8 mouse cellular contexts compared by ENCODE assay signal in the genomic region with DNA sequence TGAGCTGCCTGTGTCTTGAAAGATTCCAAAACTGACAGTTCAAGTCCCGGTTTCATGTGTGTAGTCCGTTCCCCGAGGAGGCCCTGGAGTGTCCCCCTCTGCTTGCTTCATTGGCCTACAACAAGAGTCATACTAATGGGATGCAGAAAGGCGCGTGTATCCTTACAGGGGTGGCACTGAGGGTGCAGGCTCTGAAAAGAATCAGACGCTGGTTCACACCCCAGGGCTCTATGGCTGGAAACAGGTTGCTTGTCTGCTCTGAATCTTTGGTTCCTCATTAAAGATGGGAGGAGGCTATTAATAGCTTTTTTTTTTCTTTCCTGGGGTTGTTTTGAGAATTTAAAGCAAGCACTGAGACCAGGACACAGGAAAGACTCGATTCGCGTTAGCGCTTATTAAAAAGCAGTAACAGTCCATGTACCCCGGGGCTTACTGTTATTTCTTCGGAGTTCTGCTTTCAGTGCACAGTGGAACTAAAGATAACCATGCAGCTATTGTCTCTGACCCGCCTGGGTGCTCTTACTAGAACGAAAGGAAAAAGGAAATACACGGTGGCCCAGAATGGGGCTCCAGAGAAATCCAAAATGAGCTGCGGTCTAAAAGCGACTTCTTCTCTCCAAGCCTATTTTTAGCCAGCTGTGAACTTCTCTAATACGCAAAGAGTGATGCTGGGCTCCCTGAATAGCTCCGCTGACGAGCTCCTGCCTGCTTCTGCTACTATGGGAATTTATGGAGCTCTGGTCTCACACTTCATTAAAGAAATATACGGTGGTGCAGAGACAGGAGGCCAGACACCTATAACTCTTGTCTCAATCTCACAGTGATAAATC. TPM values are rescaled to one million over a fixed set of nuclear protein-coding genes. Genes with fewer than 3 reads are reported as not detected.
DNase-seq lines count a peak whose midpoint lies in the region; ATAC-seq and TF ChIP-seq lines count a peak whose summit lies in the region.

No protein-coding gene starts in this region.

- no peaks in the 10 kb centered on the region for H3K9me3 ChIP-seq in liver, embryonic 12.5 days (replicated peaks)
- no peaks in the 10 kb centered on the region for H3K9me3 ChIP-seq in embryonic facial prominence, embryonic 15.5 days (replicated peaks)
- no peaks in the 10 kb centered on the region for H3K9me3 ChIP-seq in heart, embryonic 13.5 days
- H3K9me3 ChIP-seq in neural tube, embryonic 14.5 days (ENCODE audit: control insufficient read depth, low read length): no peaks in the 10 kb centered on the region

- H3K4me1 ChIP-seq in liver, embryonic 12.5 days: no peaks in the 10 kb centered on the region
- H3K4me1 ChIP-seq in embryonic facial prominence, embryonic 15.5 days: no peaks in the 10 kb centered on the region; the same call in 1 of the 2 replicates
- peaks cover 27% of the 10 kb centered on the region for H3K4me1 ChIP-seq in heart, embryonic 13.5 days
- H3K4me1 ChIP-seq in neural tube, embryonic 14.5 days (ENCODE audit: control insufficient read depth, insufficient read depth, low read length): no peaks in the 10 kb centered on the region; the same call in 1 of the 2 replicates
- peaks cover 8% of the 10 kb centered on the region for H3K4me1 ChIP-seq in thymus, adult 2 months (replicated peaks; ENCODE audit: control insufficient read depth, insufficient read depth, low read length)

- no peak for TF ChIP-seq CTCF in thymus, adult 2 months (IDR thresholded peaks at IDR 0.05; ENCODE audit: borderline replicate concordance, control insufficient read depth, extremely low read depth, insufficient read depth, low read length, poor library complexity)

- no peak overlapping the region for H3K27ac ChIP-seq in liver, embryonic 12.5 days
- H3K27ac ChIP-seq in embryonic facial prominence, embryonic 15.5 days (replicated peaks): no peak overlapping the region
- peak overlapping the region; percentile 88 for H3K27ac ChIP-seq in heart, embryonic 13.5 days (replicated peaks)
- no peak overlapping the region for H3K27ac ChIP-seq in neural tube, embryonic 14.5 days (ENCODE audit: low read depth, low read length)
- no peak overlapping the region for H3K27ac ChIP-seq in thymus, adult 2 months (ENCODE audit: control insufficient read depth, insufficient read depth, low read length)

- DNase-seq in liver: peak; percentile 9
- DNase-seq in left cerebral cortex, adult 9 months (ENCODE audit: low spot score in 2 of 2): peak; percentile 40 to 56
- no peak for DNase-seq in ovary, postnatal 14 days (ENCODE audit: low spot score)
- no peak for DNase-seq in thymus, adult 2 months

- no peaks in the 10 kb centered on the region for H3K27me3 ChIP-seq in liver, embryonic 12.5 days (replicated peaks)
- H3K27me3 ChIP-seq in embryonic facial prominence, embryonic 15.5 days: no peaks in the 10 kb centered on the region
- no peaks in the 10 kb centered on the region for H3K27me3 ChIP-seq in heart, embryonic 13.5 days (replicated peaks)
- no peaks in the 10 kb centered on the region for H3K27me3 ChIP-seq in neural tube, embryonic 14.5 days (ENCODE audit: control insufficient read depth, insufficient read depth, low read length)
- no peaks in the 10 kb centered on the region for H3K27me3 ChIP-seq in thymus, adult 2 months (ENCODE audit: control insufficient read depth, insufficient read depth, low read length)

- no peak for ATAC-seq in liver, embryonic 12.5 days
- ATAC-seq in embryonic facial prominence, embryonic 15.5 days (ENCODE audit: insufficient number of reproducible peaks, low FRiP score, low TSS enrichment, low read depth): no peak
- no peak for ATAC-seq in heart, embryonic 13.5 days (ENCODE audit: extremely low read depth, insufficient number of reproducible peaks, low FRiP score, low TSS enrichment)
- peak; percentile 80 for ATAC-seq in neural tube, embryonic 14.5 days (ENCODE audit: low read depth)

- WGBS in liver, embryonic 12.5 days (ENCODE audit: insufficient replicate concordance): 29% methylated on average over 21 of the region's 21 CpGs
- 54% methylated on average over 21 of the region's 21 CpGs for WGBS in embryonic facial prominence, embryonic 15.5 days
- 36% methylated on average over 21 of the region's 21 CpGs for WGBS in heart, embryonic 13.5 days
- 23% methylated on average over 21 of the region's 21 CpGs for WGBS in neural tube, embryonic 14.5 days
- 25% methylated on average over 21 of the region's 21 CpGs for WGBS in thymus, adult 2 months

- no peaks in the 10 kb centered on the region for H3K36me3 ChIP-seq in liver, embryonic 12.5 days
- H3K36me3 ChIP-seq in embryonic facial prominence, embryonic 15.5 days: no peaks in the 10 kb centered on the region
- H3K36me3 ChIP-seq in heart, embryonic 13.5 days: no peaks in the 10 kb centered on the region
- no peaks in the 10 kb centered on the region for H3K36me3 ChIP-seq in neural tube, embryonic 14.5 days (ENCODE audit: control insufficient read depth, insufficient read depth, low read length)
- H3K36me3 ChIP-seq in thymus, adult 2 months (ENCODE audit: control insufficient read depth, insufficient read depth, low read length): no peaks in the 10 kb centered on the region

- no peak for TF ChIP-seq POLR2A in thymus, adult 2 months (IDR thresholded peaks at IDR 0.05; ENCODE audit: control insufficient read depth, extremely low read depth, insufficient read depth, low read length, poor library complexity)

- H3K4me2 ChIP-seq in liver, embryonic 12.5 days: no peak overlapping the region
- peak overlapping the region; percentile 17; the same call in 1 of the 2 replicates for H3K4me2 ChIP-seq in embryonic facial prominence, embryonic 15.5 days (replicated peaks)
- H3K4me2 ChIP-seq in heart, embryonic 13.5 days: peak overlapping the region; percentile 63
- peak overlapping the region; percentile 19; the same call in 1 of the 2 replicates for H3K4me2 ChIP-seq in neural tube, embryonic 14.5 days (ENCODE audit: low read depth, low read length)

- H3K9ac ChIP-seq in liver, embryonic 12.5 days: no peak overlapping the region
- H3K9ac ChIP-seq in embryonic facial prominence, embryonic 15.5 days: no peak overlapping the region
- H3K9ac ChIP-seq in heart, embryonic 13.5 days: peak overlapping the region; percentile 64
- no peak overlapping the region for H3K9ac ChIP-seq in neural tube, embryonic 14.5 days (replicated peaks; ENCODE audit: low read depth, low read length)

- no peak overlapping the region for H3K4me3 ChIP-seq in liver, embryonic 12.5 days
- H3K4me3 ChIP-seq in embryonic facial prominence, embryonic 15.5 days (replicated peaks): no peak overlapping the region
- peak overlapping the region; percentile 27 for H3K4me3 ChIP-seq in heart, embryonic 13.5 days
- H3K4me3 ChIP-seq in neural tube, embryonic 14.5 days (ENCODE audit: low read depth, low read length): no peak overlapping the region
- H3K4me3 ChIP-seq in thymus, adult 2 months (ENCODE audit: control insufficient read depth, insufficient read depth, low read length): no peak overlapping the region

RNA-seq across cellular contexts. Expression of gene Lpp, which starts 45.5 kb away (rescaled TPM):
- 9.5 and 10.6 TPM in 2 replicates for polyA plus RNA-seq in liver, embryonic 12.5 days (2016; fragmentation: Nextera tagmentation; extraction: Ambion mirVana)
- 51.4 and 52.8 TPM in 2 replicates for polyA plus RNA-seq in embryonic facial prominence, embryonic 15.5 days (2015; fragmentation: Nextera tagmentation; extraction: Ambion mirVana)
- polyA plus RNA-seq in heart, embryonic 13.5 days (2015; fragmentation: Nextera tagmentation; extraction: Ambion mirVana): 37.9 and 39.8 TPM in 2 replicates
- 7.0 and 14.7 TPM in 2 replicates for polyA plus RNA-seq in neural tube, embryonic 14.5 days (2014; fragmentation: Nextera tagmentation; extraction: Ambion mirVana)
- polyA plus RNA-seq in thymus, adult 2 months (2012; rRNA removed): 14.1 and 15.0 TPM in 2 replicates

Comparison
In these comparisons a context has a peak if more than half of its experiments do, and no peak if none do; other contexts are left out.
1. DNase-seq: peak in liver (single experiment) and left cerebral cortex, adult 9 months (2 of 2); none in ovary, postnatal 14 days (single experiment) and thymus, adult 2 months (single experiment).